Comparison of ENCODE assay signal across 21 mouse cellular contexts in genomic region chr6:37007573-37007972, GRCm38 (mm10).
DNase-seq lines count a peak whose midpoint lies in the region; ATAC-seq and TF ChIP-seq lines count a peak whose summit lies in the region.
"Had no signal": no experiment of that assay in that cellular context is flagged by ENCODE, and none has a peak within 500 bp of the region (broad histone marks: within the 10 kb centered on the region; RNA-seq: fewer than 3 reads in every experiment).

No protein-coding gene starts in this region.

- no peak overlapping the region for H3K27ac ChIP-seq in forebrain, embryonic 11.5 days (ENCODE audit: low read depth, low read length)
- no peak overlapping the region for H3K27ac ChIP-seq in forebrain, embryonic 10.5 days
- no peak overlapping the region for H3K27ac ChIP-seq in kidney, postnatal 0 days
- H3K27ac ChIP-seq in kidney, embryonic 16.5 days (ENCODE audit: low read length): no peak overlapping the region
- no peak overlapping the region for H3K27ac ChIP-seq in forebrain, embryonic 13.5 days
- H3K27ac ChIP-seq in stomach, postnatal 0 days (replicated peaks): no peak overlapping the region
- H3K27ac ChIP-seq: gastrocnemius, adult 2 months; heart, embryonic 13.5 days; intestine, embryonic 15.5 days had no signal

- H3K4me3 ChIP-seq in forebrain, embryonic 11.5 days (ENCODE audit: low read depth, low read length): no peak overlapping the region
- H3K4me3 ChIP-seq in forebrain, embryonic 10.5 days: no peak overlapping the region
- H3K4me3 ChIP-seq in kidney, postnatal 0 days (replicated peaks; ENCODE audit: low read depth, low read length): no peak overlapping the region
- H3K4me3 ChIP-seq in kidney, embryonic 16.5 days (ENCODE audit: low read length): no peak overlapping the region
- H3K4me3 ChIP-seq in forebrain, embryonic 13.5 days: no peak overlapping the region
- no peak overlapping the region for H3K4me3 ChIP-seq in stomach, postnatal 0 days (ENCODE audit: low read depth, low read length)
- H3K4me3 ChIP-seq: gastrocnemius, adult 2 months; heart, embryonic 13.5 days; intestine, embryonic 15.5 days had no signal

- no peak for TF ChIP-seq EP300 in stomach, postnatal 0 days (optimal IDR thresholded peaks at IDR 0.05)

- TF ChIP-seq CTCF in kidney, postnatal 0 days (IDR thresholded peaks at IDR 0.05; ENCODE audit: low read depth): no peak
- TF ChIP-seq CTCF in stomach, postnatal 0 days (IDR thresholded peaks at IDR 0.05; ENCODE audit: low read depth): no peak

- no peaks in the 10 kb centered on the region for H3K36me3 ChIP-seq in forebrain, embryonic 11.5 days (ENCODE audit: control insufficient read depth, insufficient read depth, low read length)
- H3K36me3 ChIP-seq in forebrain, embryonic 10.5 days (replicated peaks): no peaks in the 10 kb centered on the region
- H3K36me3 ChIP-seq in kidney, postnatal 0 days (ENCODE audit: insufficient read depth, low read length): no peaks in the 10 kb centered on the region
- H3K36me3 ChIP-seq in kidney, embryonic 16.5 days (ENCODE audit: insufficient read depth, low read length): no peaks in the 10 kb centered on the region
- H3K36me3 ChIP-seq in forebrain, embryonic 13.5 days (ENCODE audit: poor library complexity, severe bottlenecking): no peaks in the 10 kb centered on the region
- H3K36me3 ChIP-seq in stomach, postnatal 0 days (ENCODE audit: control insufficient read depth, insufficient read depth, low read length): no peaks in the 10 kb centered on the region
- H3K36me3 ChIP-seq: heart, embryonic 13.5 days; intestine, embryonic 15.5 days had no signal

- no peaks in the 10 kb centered on the region for H3K9me3 ChIP-seq in forebrain, embryonic 11.5 days (ENCODE audit: control insufficient read depth, low read length)
- H3K9me3 ChIP-seq in forebrain, embryonic 10.5 days: no peaks in the 10 kb centered on the region
- no peaks in the 10 kb centered on the region for H3K9me3 ChIP-seq in kidney, postnatal 0 days (replicated peaks; ENCODE audit: low read length)
- H3K9me3 ChIP-seq in kidney, embryonic 16.5 days (ENCODE audit: low read length): no peaks in the 10 kb centered on the region
- no peaks in the 10 kb centered on the region for H3K9me3 ChIP-seq in forebrain, embryonic 13.5 days (replicated peaks)
- H3K9me3 ChIP-seq in stomach, postnatal 0 days (ENCODE audit: control insufficient read depth, low read length): no peaks in the 10 kb centered on the region
- H3K9me3 ChIP-seq: heart, embryonic 13.5 days; intestine, embryonic 15.5 days had no signal

- ATAC-seq in forebrain, embryonic 11.5 days (replicated peaks; ENCODE audit: low FRiP score): peak; percentile 65
- ATAC-seq in kidney, postnatal 0 days (replicated peaks; ENCODE audit: low FRiP score, low read depth): no peak
- ATAC-seq in kidney, embryonic 16.5 days (ENCODE audit: low FRiP score, low TSS enrichment): no peak; the same call in 1 of the 2 replicates
- 0 out of 2 replicates have a peak, but pooled peaks have one; percentile 13 for ATAC-seq in forebrain, embryonic 13.5 days
- no peak for ATAC-seq in stomach, postnatal 0 days (ENCODE audit: low FRiP score, low TSS enrichment)
- no peak for ATAC-seq in megakaryocyte, adult 5-6 weeks (ENCODE audit: poor library complexity, severe bottlenecking)
- ATAC-seq: hindbrain, embryonic 16.5 days; intestine, embryonic 15.5 days had no signal

- H3K4me1 ChIP-seq in forebrain, embryonic 11.5 days (replicated peaks; ENCODE audit: control insufficient read depth, insufficient read depth, low read length): no peaks in the 10 kb centered on the region; the same call in 1 of the 2 replicates
- H3K4me1 ChIP-seq in forebrain, embryonic 10.5 days: peaks cover 7% of the 10 kb centered on the region
- H3K4me1 ChIP-seq in kidney, postnatal 0 days (replicated peaks; ENCODE audit: insufficient read depth, low read length): no peaks in the 10 kb centered on the region
- H3K4me1 ChIP-seq in kidney, embryonic 16.5 days (ENCODE audit: insufficient read depth, low read length): 0 out of 2 replicates have a peak, but pooled peaks cover 6% of the 10 kb centered on the region
- peaks cover 6% of the 10 kb centered on the region; the same call in 1 of the 2 replicates for H3K4me1 ChIP-seq in forebrain, embryonic 13.5 days
- H3K4me1 ChIP-seq in stomach, postnatal 0 days (replicated peaks; ENCODE audit: control insufficient read depth, insufficient read depth): no peaks in the 10 kb centered on the region
- H3K4me1 ChIP-seq: intestine, embryonic 15.5 days had no signal

- H3K9ac ChIP-seq in forebrain, embryonic 11.5 days (ENCODE audit: low read length): no peak overlapping the region
- H3K9ac ChIP-seq in kidney, postnatal 0 days (ENCODE audit: low read depth, low read length): no peak overlapping the region
- no peak overlapping the region for H3K9ac ChIP-seq in kidney, embryonic 16.5 days (replicated peaks; ENCODE audit: low read length)
- H3K9ac ChIP-seq in forebrain, embryonic 13.5 days: no peak overlapping the region
- no peak overlapping the region for H3K9ac ChIP-seq in stomach, postnatal 0 days (ENCODE audit: low read length)
- H3K9ac ChIP-seq: heart, embryonic 13.5 days; intestine, embryonic 15.5 days had no signal

- H3K27me3 ChIP-seq in forebrain, embryonic 11.5 days (ENCODE audit: control insufficient read depth, insufficient read depth, low read length): no peaks in the 10 kb centered on the region; the same call in 1 of the 2 replicates
- H3K27me3 ChIP-seq in forebrain, embryonic 10.5 days (ENCODE audit: poor library complexity, severe bottlenecking): peaks cover 12% of the 10 kb centered on the region
- no peaks in the 10 kb centered on the region for H3K27me3 ChIP-seq in kidney, postnatal 0 days (ENCODE audit: insufficient read depth, low read length)
- H3K27me3 ChIP-seq in kidney, embryonic 16.5 days (ENCODE audit: insufficient read depth, low read length): no peaks in the 10 kb centered on the region
- peaks cover 5% of the 10 kb centered on the region; the same call in 1 of the 2 replicates for H3K27me3 ChIP-seq in forebrain, embryonic 13.5 days
- no peaks in the 10 kb centered on the region for H3K27me3 ChIP-seq in stomach, postnatal 0 days (ENCODE audit: control insufficient read depth, insufficient read depth, low read length)
- H3K27me3 ChIP-seq: CH12.LX; heart, embryonic 13.5 days; intestine, embryonic 15.5 days had no signal

- no peak overlapping the region for H3K4me2 ChIP-seq in forebrain, embryonic 11.5 days (ENCODE audit: low read depth, low read length, severe bottlenecking)
- H3K4me2 ChIP-seq in kidney, postnatal 0 days (ENCODE audit: low read length): no peak overlapping the region
- no peak overlapping the region for H3K4me2 ChIP-seq in kidney, embryonic 16.5 days (replicated peaks; ENCODE audit: low read depth, low read length)
- H3K4me2 ChIP-seq in forebrain, embryonic 13.5 days: no peak overlapping the region
- no peak overlapping the region for H3K4me2 ChIP-seq in stomach, postnatal 0 days (replicated peaks; ENCODE audit: low read depth)
- H3K4me2 ChIP-seq: heart, embryonic 13.5 days; intestine, embryonic 15.5 days had no signal

- 4% methylated on average over 4 of the region's 4 CpGs for WGBS in forebrain, embryonic 11.5 days
- 6% methylated on average over 4 of the region's 4 CpGs for WGBS in forebrain, embryonic 10.5 days
- 29% methylated on average over 4 of the region's 4 CpGs for WGBS in kidney, postnatal 0 days
- 16% methylated on average over 4 of the region's 4 CpGs for WGBS in kidney, embryonic 16.5 days
- 4% methylated on average over 4 of the region's 4 CpGs for WGBS in forebrain, embryonic 13.5 days
- 63% methylated on average over 4 of the region's 4 CpGs for WGBS in stomach, postnatal 0 days

- peak; percentile 50 for DNase-seq in forebrain, embryonic 11.5 days (ENCODE audit: low spot score)
- DNase-seq in forebrain, embryonic 10.5 days (ENCODE audit: extremely low spot score, low spot score): no peak
- DNase-seq in kidney, postnatal 0 days (ENCODE audit: low spot score): peak; percentile 44
- DNase-seq in forelimb bud, embryonic 11.5 days (ENCODE audit: low read depth, low spot score): peak; percentile 5
- DNase-seq in stomach, postnatal 0 days (ENCODE audit: low spot score): no peak
- DNase-seq: adrenal gland, adult 2 months; adrenal gland, postnatal 25 days; cerebellum, adult 11 months; cerebellum, adult 8-10 months; cerebellum, postnatal 14 days; gastrocnemius, adult 2 months; gastrocnemius, postnatal 25 days; heart, postnatal 36 days; kidney, adult 18-20 months had no signal

Comparison
In these comparisons a context has a peak if more than half of its experiments do, and no peak if none do; other contexts are left out.
1. DNase-seq: peak in forebrain, embryonic 11.5 days (single experiment), kidney, postnatal 0 days (single experiment) and forelimb bud, embryonic 11.5 days (single experiment); none in forebrain, embryonic 10.5 days (single experiment) and stomach, postnatal 0 days (single experiment).
2. ATAC-seq: peak in forebrain, embryonic 11.5 days (single experiment) and forebrain, embryonic 13.5 days (single experiment); none in kidney, postnatal 0 days (single experiment), kidney, embryonic 16.5 days (single experiment), stomach, postnatal 0 days (single experiment) and megakaryocyte, adult 5-6 weeks (single experiment).